24 mouse cellular contexts compared by ENCODE assay signal in the genomic region with DNA sequence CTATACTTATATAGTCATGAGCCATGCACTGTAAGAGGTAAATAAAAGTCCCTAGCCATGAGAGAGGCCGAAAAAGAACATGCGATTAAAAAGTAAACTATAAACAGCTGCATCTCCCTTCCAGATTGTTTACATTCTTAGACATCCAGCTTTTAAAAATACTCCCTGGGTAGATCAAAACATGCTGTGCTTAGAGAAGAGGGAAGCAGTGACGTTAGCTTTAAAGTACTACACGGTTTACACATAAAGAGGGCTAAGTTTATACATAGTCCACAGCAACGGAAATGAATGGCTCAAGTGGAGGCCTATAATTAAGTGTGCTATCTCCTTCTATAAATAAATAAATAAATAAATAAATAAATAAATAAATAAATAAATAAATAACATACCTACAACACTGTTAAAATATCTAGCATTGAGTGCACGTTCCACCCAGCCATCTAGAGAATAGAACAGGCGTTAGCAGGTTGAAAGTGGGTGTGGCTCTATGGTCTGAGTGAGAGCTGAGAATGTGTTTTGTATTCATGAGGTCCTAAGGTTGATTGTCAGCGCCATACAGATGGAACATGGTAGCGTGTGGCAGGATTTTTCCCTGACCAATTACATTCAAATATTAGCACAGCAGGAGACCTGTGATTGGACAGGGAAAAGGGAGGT. TPM values are rescaled to one million over a fixed set of nuclear protein-coding genes. Genes with fewer than 3 reads are reported as not detected.
DNase-seq lines count a peak whose midpoint lies in the region; ATAC-seq and TF ChIP-seq lines count a peak whose summit lies in the region.
"Had no signal": no experiment of that assay in that cellular context is flagged by ENCODE, and none has a peak within 500 bp of the region (broad histone marks: within the 10 kb centered on the region; RNA-seq: fewer than 3 reads in every experiment).

No protein-coding gene starts in this region.

- H3K27ac ChIP-seq in forebrain, embryonic 12.5 days, result no peak overlapping the region
- no peak overlapping the region for H3K27ac ChIP-seq in forebrain, embryonic 15.5 days (replicated peaks)
- no peak overlapping the region for H3K27ac ChIP-seq in intestine, embryonic 15.5 days
- no peak overlapping the region for H3K27ac ChIP-seq in intestine, postnatal 0 days (ENCODE audit: low read depth, low read length)
- no peak overlapping the region; the same call in 1 of the 2 replicates for H3K27ac ChIP-seq in lung, postnatal 0 days (ENCODE audit: low read length)
- H3K27ac ChIP-seq: embryonic facial prominence, embryonic 12.5 days; heart, embryonic 13.5 days; liver, embryonic 12.5 days; midbrain, embryonic 15.5 days had no signal

- no peaks in the 10 kb centered on the region for H3K27me3 ChIP-seq in forebrain, embryonic 12.5 days
- H3K27me3 ChIP-seq in forebrain, embryonic 15.5 days, result no peaks in the 10 kb centered on the region
- H3K27me3 ChIP-seq in intestine, embryonic 15.5 days (replicated peaks), result no peaks in the 10 kb centered on the region
- H3K27me3 ChIP-seq in intestine, postnatal 0 days (replicated peaks; ENCODE audit: control insufficient read depth, insufficient read depth, low read length), result no peaks in the 10 kb centered on the region
- no peaks in the 10 kb centered on the region for H3K27me3 ChIP-seq in lung, postnatal 0 days (replicated peaks; ENCODE audit: insufficient read depth, low read length)
- H3K27me3 ChIP-seq: embryonic facial prominence, embryonic 12.5 days; heart, embryonic 13.5 days; liver, embryonic 12.5 days; midbrain, embryonic 15.5 days had no signal

- no peak overlapping the region for H3K4me3 ChIP-seq in forebrain, embryonic 12.5 days (replicated peaks)
- H3K4me3 ChIP-seq in forebrain, embryonic 15.5 days, result no peak overlapping the region
- H3K4me3 ChIP-seq in intestine, embryonic 15.5 days (replicated peaks), result no peak overlapping the region
- no peak overlapping the region for H3K4me3 ChIP-seq in intestine, postnatal 0 days (ENCODE audit: low read depth, low read length)
- H3K4me3 ChIP-seq in lung, postnatal 0 days (ENCODE audit: low read depth, low read length), result no peak overlapping the region
- H3K4me3 ChIP-seq: embryonic facial prominence, embryonic 12.5 days; heart, embryonic 13.5 days; liver, embryonic 12.5 days; midbrain, embryonic 15.5 days had no signal

- no peaks in the 10 kb centered on the region for H3K9me3 ChIP-seq in forebrain, embryonic 12.5 days
- H3K9me3 ChIP-seq in forebrain, embryonic 15.5 days, result no peaks in the 10 kb centered on the region
- H3K9me3 ChIP-seq in intestine, embryonic 15.5 days, result no peaks in the 10 kb centered on the region
- H3K9me3 ChIP-seq in intestine, postnatal 0 days (ENCODE audit: control insufficient read depth), result no peaks in the 10 kb centered on the region
- H3K9me3 ChIP-seq in lung, postnatal 0 days (ENCODE audit: low read length), result no peaks in the 10 kb centered on the region
- H3K9me3 ChIP-seq: embryonic facial prominence, embryonic 12.5 days; heart, embryonic 13.5 days; liver, embryonic 12.5 days; midbrain, embryonic 15.5 days had no signal

- WGBS in forebrain, embryonic 12.5 days, result 85% methylated on average over 9 of the region's 9 CpGs
- WGBS in forebrain, embryonic 15.5 days, result 83% methylated on average over 9 of the region's 9 CpGs
- WGBS in intestine, embryonic 15.5 days, result 69% methylated on average over 9 of the region's 9 CpGs
- 73% methylated on average over 9 of the region's 9 CpGs for WGBS in intestine, postnatal 0 days
- WGBS in lung, postnatal 0 days, result 48% methylated on average over 9 of the region's 9 CpGs

- H3K36me3 ChIP-seq in forebrain, embryonic 12.5 days (replicated peaks), result 0 out of 2 replicates have a peak, but pooled peaks cover 6% of the 10 kb centered on the region
- peaks cover 3% of the 10 kb centered on the region; the same call in 1 of the 2 replicates for H3K36me3 ChIP-seq in forebrain, embryonic 15.5 days
- H3K36me3 ChIP-seq in intestine, embryonic 15.5 days, result no peaks in the 10 kb centered on the region
- no peaks in the 10 kb centered on the region for H3K36me3 ChIP-seq in intestine, postnatal 0 days (ENCODE audit: control insufficient read depth, insufficient read depth)
- H3K36me3 ChIP-seq in lung, postnatal 0 days (ENCODE audit: insufficient read depth, low read length), result no peaks in the 10 kb centered on the region
- H3K36me3 ChIP-seq: embryonic facial prominence, embryonic 12.5 days; liver, embryonic 12.5 days; midbrain, embryonic 15.5 days had no signal

- peaks cover 10% of the 10 kb centered on the region for H3K4me1 ChIP-seq in forebrain, embryonic 12.5 days
- peaks cover 8% of the 10 kb centered on the region; the same call in 1 of the 2 replicates for H3K4me1 ChIP-seq in forebrain, embryonic 15.5 days
- H3K4me1 ChIP-seq in intestine, embryonic 15.5 days (replicated peaks), result peaks cover 3% of the 10 kb centered on the region; the same call in 1 of the 2 replicates
- H3K4me1 ChIP-seq in intestine, postnatal 0 days (replicated peaks; ENCODE audit: control insufficient read depth, insufficient read depth, low read length), result no peaks in the 10 kb centered on the region
- peaks cover 7% of the 10 kb centered on the region; the same call in 1 of the 2 replicates for H3K4me1 ChIP-seq in lung, postnatal 0 days (ENCODE audit: insufficient read depth, low read depth, low read length)
- H3K4me1 ChIP-seq: embryonic facial prominence, embryonic 12.5 days; liver, embryonic 12.5 days had no signal

- peak; percentile 78 for DNase-seq in lung, postnatal 0 days (ENCODE audit: low spot score)
- DNase-seq in lung, postnatal 14 days, result no peak
- peak; percentile 45 for DNase-seq in lung, postnatal 25 days (ENCODE audit: low spot score)
- no peak for DNase-seq in adrenal gland, postnatal 25 days
- DNase-seq: adrenal gland, adult 8-10 months; cerebellum, adult 2 months; kidney, adult 18-20 months; layer of hippocampus, postnatal 36 days; right cerebral cortex, postnatal 4 days; thymus, adult 18-20 months had no signal

- TF ChIP-seq EP300 in lung, postnatal 0 days (IDR thresholded peaks at IDR 0.05), result peak; percentile 91

- H3K4me2 ChIP-seq in forebrain, embryonic 12.5 days, result no peak overlapping the region
- no peak overlapping the region for H3K4me2 ChIP-seq in forebrain, embryonic 15.5 days (replicated peaks)
- H3K4me2 ChIP-seq in intestine, embryonic 15.5 days (replicated peaks), result no peak overlapping the region
- H3K4me2 ChIP-seq in intestine, postnatal 0 days (replicated peaks; ENCODE audit: low read depth), result no peak overlapping the region
- no peak overlapping the region for H3K4me2 ChIP-seq in lung, postnatal 0 days (replicated peaks; ENCODE audit: low read depth, low read length)
- H3K4me2 ChIP-seq: embryonic facial prominence, embryonic 12.5 days; heart, embryonic 13.5 days; liver, embryonic 12.5 days; midbrain, embryonic 15.5 days had no signal

- ATAC-seq in forebrain, embryonic 12.5 days (ENCODE audit: low FRiP score), result peak; percentile 43; the same call in 1 of the 2 replicates
- no peak for ATAC-seq in forebrain, embryonic 15.5 days (replicated peaks)
- peak; percentile 79 for ATAC-seq in intestine, embryonic 15.5 days
- no peak for ATAC-seq in intestine, postnatal 0 days
- ATAC-seq in lung, postnatal 0 days, result peak; percentile 85
- ATAC-seq: liver, embryonic 12.5 days; midbrain, embryonic 15.5 days had no signal

- H3K9ac ChIP-seq in forebrain, embryonic 12.5 days, result no peak overlapping the region
- H3K9ac ChIP-seq in forebrain, embryonic 15.5 days (replicated peaks), result no peak overlapping the region
- H3K9ac ChIP-seq in intestine, embryonic 15.5 days, result no peak overlapping the region
- H3K9ac ChIP-seq in intestine, postnatal 0 days (ENCODE audit: low read depth, low read length), result no peak overlapping the region
- no peak overlapping the region for H3K9ac ChIP-seq in lung, postnatal 0 days (replicated peaks; ENCODE audit: low read depth)
- H3K9ac ChIP-seq: embryonic facial prominence, embryonic 12.5 days; liver, embryonic 12.5 days; midbrain, embryonic 15.5 days had no signal

- no peak for TF ChIP-seq CTCF in intestine, postnatal 0 days (IDR thresholded peaks at IDR 0.05; ENCODE audit: low read depth)
- no peak for TF ChIP-seq CTCF in lung, postnatal 0 days (IDR thresholded peaks at IDR 0.05)

RNA-seq across cellular contexts. Expression of gene Gm9747, which starts 21.0 kb away (rescaled TPM):
- 37.0 and 38.2 TPM in 2 replicates for polyA plus RNA-seq in forebrain, embryonic 12.5 days (2016; fragmentation: Nextera tagmentation; extraction: Ambion mirVana)
- polyA plus RNA-seq in forebrain, embryonic 15.5 days (2015; fragmentation: Nextera tagmentation; extraction: Ambion mirVana), result 27.4 and 30.3 TPM in 2 replicates
- 8.6 and 9.2 TPM in 2 replicates for polyA plus RNA-seq in intestine, embryonic 15.5 days (2015; fragmentation: Nextera tagmentation; extraction: Ambion mirVana)
- 3.6 and 3.8 TPM in 2 replicates for polyA plus RNA-seq in intestine, postnatal 0 days (2015; fragmentation: Nextera tagmentation; extraction: Ambion mirVana)
- 13.3 and 15.5 TPM in 2 replicates for polyA plus RNA-seq in lung, postnatal 0 days (2015; fragmentation: Nextera tagmentation; extraction: Ambion mirVana)
- not detected in 2 replicates for total RNA-seq in adrenal gland, postnatal 25 days (2021)
- total RNA-seq: adrenal gland, adult 8-10 months; common myeloid progenitor, adult 5-6 weeks; gastrocnemius, postnatal 4 days; hematopoietic stem cell, adult 5-6 weeks; layer of hippocampus, postnatal 36 days; left cerebral cortex, postnatal 36 days; megakaryocyte progenitor cell, adult 5-6 weeks; neutrophil, adult 5-6 weeks had no signal
- polyA plus RNA-seq: cerebellum, adult 2 months had no signal

RNA-seq across cellular contexts. Expression of gene Irs1, which starts 37.3 kb away (rescaled TPM):
- polyA plus RNA-seq in forebrain, embryonic 12.5 days (2016; fragmentation: Nextera tagmentation; extraction: Ambion mirVana), result 17.8 and 18.3 TPM in 2 replicates
- polyA plus RNA-seq in forebrain, embryonic 15.5 days (2015; fragmentation: Nextera tagmentation; extraction: Ambion mirVana), result 9.1 and 10.4 TPM in 2 replicates
- 2.7 and 3.3 TPM in 2 replicates for polyA plus RNA-seq in intestine, embryonic 15.5 days (2015; fragmentation: Nextera tagmentation; extraction: Ambion mirVana)
- polyA plus RNA-seq in intestine, postnatal 0 days (2015; fragmentation: Nextera tagmentation; extraction: Ambion mirVana), result 0.70 and 0.95 TPM in 2 replicates
- 4.7 and 5.9 TPM in 2 replicates for polyA plus RNA-seq in lung, postnatal 0 days (2015; fragmentation: Nextera tagmentation; extraction: Ambion mirVana)
- total RNA-seq in adrenal gland, postnatal 25 days (2021), result 15.7 and 17.9 TPM in 2 replicates
- total RNA-seq: common myeloid progenitor, adult 5-6 weeks; megakaryocyte progenitor cell, adult 5-6 weeks had no signal

Comparison
In these comparisons a context has a peak if more than half of its experiments do, and no peak if none do; other contexts are left out.
1. ATAC-seq: peak in forebrain, embryonic 12.5 days (single experiment), intestine, embryonic 15.5 days (single experiment) and lung, postnatal 0 days (single experiment); none in forebrain, embryonic 15.5 days (single experiment) and intestine, postnatal 0 days (single experiment).
2. DNase-seq: peak in lung, postnatal 0 days (single experiment) and lung, postnatal 25 days (single experiment); none in lung, postnatal 14 days (single experiment) and adrenal gland, postnatal 25 days (single experiment).